Comparison of ENCODE assay signal across 1 mouse cellular context in genomic region chr16:20537071-20537471, GRCm38 (mm10).
TF ChIP-seq lines count a peak whose summit lies in the region.

No protein-coding gene starts in this region.

TF ChIP-seq in CH12.LX, 34 proteins besides CTCF, POLR2A, EP300 and RAD21 (continued from another document):
- 0 out of 2 replicates have a peak, but pooled peaks have one; percentile 2 for TF ChIP-seq IRF4 (IDR thresholded peaks at IDR 0.05; ENCODE audit: low read depth, low read length)
- TF ChIP-seq JUND (conservative IDR thresholded peaks at IDR 0.05; ENCODE audit: low read depth, low read length) = no peak
